Mouse (Mus musculus) spleen, postnatal 14 days (tissue): ENCODE data around the gene Guca2a.
"Not testable (repeated sequence)": the region's sequence is repeated elsewhere in the genome, so short reads cannot be mapped to it uniquely, and the experiment has no call there.

Experiments used
- DNase-seq, 2 experiments: peaks; one replicate each; pipeline ENCODE4 v3.0.0; 2021 to 2022; ENCODE audit warnings: low spot score in 2 of 2

Guca2a gene

GRCm38 (mm10) chr4:119637176-119637845 lies at the start of gene Guca2a:
Gene Guca2a, plus strand, starts transcription at chr4:119637704.
- no peak for DNase-seq

- DNase-seq: no peak
Measured at GRCm38 (mm10) chr4:119588037-119588436, 49.5 kb upstream of the Guca2a start.

GRCm38 (mm10) chr4:119589423-119589822 lies 48.1 kb upstream of the Guca2a start:
- no peak for DNase-seq

GRCm38 (mm10) chr4:119590027-119590426 lies 47.5 kb upstream of the Guca2a start:
- DNase-seq: no peak

GRCm38 (mm10) chr4:119592479-119592878 lies 45.0 kb upstream of the Guca2a start:
- no peak for DNase-seq

- no peak for DNase-seq
Measured at GRCm38 (mm10) chr4:119594331-119594730, 43.2 kb upstream of the Guca2a start.

- no peak for DNase-seq
Measured at GRCm38 (mm10) chr4:119599605-119600004, 37.9 kb upstream of the Guca2a start.

- no peak for DNase-seq
Measured at GRCm38 (mm10) chr4:119609488-119609887, 28.0 kb upstream of the Guca2a start.

- no peak for DNase-seq
Measured at GRCm38 (mm10) chr4:119614078-119614477, 23.4 kb upstream of the Guca2a start.

- DNase-seq: no peak
Measured at GRCm38 (mm10) chr4:119614724-119615123, 22.8 kb upstream of the Guca2a start.

GRCm38 (mm10) chr4:119626081-119626645 lies 11.3 kb upstream of the Guca2a start:
- DNase-seq: no peak

- no peak for DNase-seq
Measured at GRCm38 (mm10) chr4:119626876-119627275, 10.6 kb upstream of the Guca2a start.

GRCm38 (mm10) chr4:119627317-119627716 lies 10.2 kb upstream of the Guca2a start:
- DNase-seq: no peak

- not testable (repeated sequence) for DNase-seq
Measured at GRCm38 (mm10) chr4:119628363-119628762, 9.1 kb upstream of the Guca2a start.

GRCm38 (mm10) chr4:119631115-119631919 lies 6.2 kb upstream of the Guca2a start:
- peak in 1 of 2 experiments; percentile 27 for DNase-seq

- no peak for DNase-seq
Measured at GRCm38 (mm10) chr4:119632721-119633120, 4.8 kb upstream of the Guca2a start.

- no peak for DNase-seq
Measured at GRCm38 (mm10) chr4:119633342-119633741, 4.2 kb upstream of the Guca2a start.

- no peak for DNase-seq
Measured at GRCm38 (mm10) chr4:119633948-119634347, 3.6 kb upstream of the Guca2a start.

- DNase-seq: no peak
Measured at GRCm38 (mm10) chr4:119634908-119635660, 2.4 kb upstream of the Guca2a start.

GRCm38 (mm10) chr4:119635686-119636085 lies 1.8 kb upstream of the Guca2a start:
- no peak for DNase-seq

GRCm38 (mm10) chr4:119636731-119637130 lies 773 bp upstream of the Guca2a start:
- no peak for DNase-seq

GRCm38 (mm10) chr4:119637946-119638345 lies 442 bp downstream of the Guca2a start:
- no peak for DNase-seq
